In the genomic region with DNA sequence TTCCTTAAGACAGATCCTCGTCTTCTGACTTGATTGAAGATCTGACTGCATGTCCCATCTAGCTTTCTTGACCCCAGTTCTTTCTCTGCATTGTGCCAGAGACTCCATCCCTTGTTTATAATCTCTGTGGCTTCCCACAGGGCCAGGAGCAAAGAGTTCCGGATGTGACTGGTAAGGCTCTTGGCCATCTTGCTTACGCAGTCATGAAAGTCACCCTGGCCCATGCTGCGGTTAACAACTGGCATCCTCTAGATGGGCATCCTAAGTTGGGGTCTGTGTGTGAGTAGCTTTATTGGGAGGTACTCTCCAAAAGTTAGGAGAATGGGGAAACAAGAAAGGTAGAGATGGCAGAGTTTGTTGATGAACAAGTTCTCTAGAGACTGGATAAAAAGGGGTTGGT, we compare ENCODE assay signal across 37 mouse cellular contexts. TPM values are rescaled to one million over a fixed set of nuclear protein-coding genes. Genes with fewer than 3 reads are reported as not detected.
"Had no signal": no experiment of that assay in that cellular context is flagged by ENCODE, and none has a peak within 500 bp of the region (broad histone marks: within the 10 kb centered on the region; RNA-seq: fewer than 3 reads in every experiment).

No protein-coding gene starts in this region.

- H3K36me3 ChIP-seq: embryonic facial prominence, embryonic 10.5 days; embryonic facial prominence, embryonic 12.5 days; embryonic facial prominence, embryonic 13.5 days; embryonic facial prominence, embryonic 15.5 days; forebrain, embryonic 10.5 days; forebrain, embryonic 12.5 days; forebrain, embryonic 15.5 days had no signal

- H3K4me2 ChIP-seq: embryonic facial prominence, embryonic 12.5 days; embryonic facial prominence, embryonic 13.5 days; embryonic facial prominence, embryonic 15.5 days; forebrain, embryonic 12.5 days; forebrain, embryonic 13.5 days; forebrain, embryonic 15.5 days had no signal

- H3K27me3 ChIP-seq: embryonic facial prominence, embryonic 12.5 days; embryonic facial prominence, embryonic 13.5 days; embryonic facial prominence, embryonic 15.5 days; forebrain, embryonic 12.5 days; forebrain, embryonic 13.5 days; forebrain, embryonic 15.5 days had no signal

- H3K9ac ChIP-seq: embryonic facial prominence, embryonic 12.5 days; embryonic facial prominence, embryonic 13.5 days; embryonic facial prominence, embryonic 15.5 days; forebrain, embryonic 12.5 days; forebrain, embryonic 13.5 days; forebrain, embryonic 15.5 days; forebrain, postnatal 0 days had no signal

- DNase-seq: cerebellum, adult 2 months; cerebellum, adult 8-10 months; cerebellum, adult 9-10 months; cerebellum, adult 9-11 months; cerebellum, postnatal 10 days; cerebellum, postnatal 14 days; cerebellum, postnatal 25 days; cerebellum, postnatal 36 days; embryo, embryonic 11 days; forebrain, postnatal 0 days; gastrocnemius, adult 2 months; gastrocnemius, postnatal 10 days; gastrocnemius, postnatal 14 days; gastrocnemius, postnatal 25 days; gastrocnemius, postnatal 36 days; heart, adult 18-20 months; heart, adult 2 months had no signal

- H3K27ac ChIP-seq: embryonic facial prominence, embryonic 10.5 days; embryonic facial prominence, embryonic 12.5 days; embryonic facial prominence, embryonic 13.5 days; embryonic facial prominence, embryonic 15.5 days; forebrain, embryonic 10.5 days; forebrain, embryonic 12.5 days; forebrain, embryonic 13.5 days; forebrain, embryonic 15.5 days; gastrocnemius, adult 2 months; heart, adult 2 months had no signal

- H3K9me3 ChIP-seq: embryonic facial prominence, embryonic 10.5 days; embryonic facial prominence, embryonic 12.5 days; embryonic facial prominence, embryonic 13.5 days; embryonic facial prominence, embryonic 15.5 days; forebrain, embryonic 10.5 days; forebrain, embryonic 12.5 days; forebrain, embryonic 13.5 days; forebrain, embryonic 15.5 days had no signal

- H3K4me3 ChIP-seq: embryonic facial prominence, embryonic 10.5 days; embryonic facial prominence, embryonic 12.5 days; embryonic facial prominence, embryonic 13.5 days; embryonic facial prominence, embryonic 15.5 days; erythroblast, embryonic 14.5 days; forebrain, embryonic 10.5 days; forebrain, embryonic 12.5 days; forebrain, embryonic 13.5 days; forebrain, embryonic 15.5 days; gastrocnemius, adult 2 months; heart, adult 2 months had no signal

- ATAC-seq: forebrain, embryonic 13.5 days; forebrain, embryonic 14.5 days; forebrain, embryonic 15.5 days; forebrain, embryonic 16.5 days; forebrain, postnatal 0 days had no signal

- H3K4me1 ChIP-seq: embryonic facial prominence, embryonic 13.5 days; forebrain, embryonic 10.5 days; forebrain, embryonic 12.5 days; forebrain, embryonic 13.5 days; forebrain, embryonic 15.5 days had no signal

RNA-seq across cellular contexts. Expression of a gene that starts 13.6 kb away (rescaled TPM):
- total RNA-seq: common myeloid progenitor, adult 5-6 weeks; forebrain, postnatal 0 days; gastrocnemius, adult 18-20 months; gastrocnemius, adult 2 months; gastrocnemius, adult 8-10 months; gastrocnemius, postnatal 25 days; gastrocnemius, postnatal 36 days; granulocyte monocyte progenitor cell, adult 5-6 weeks; heart, adult 18-20 months; heart, adult 2 months had no signal
- polyA plus RNA-seq: cerebellum, adult 2 months; cortical plate, adult 2 months; embryonic facial prominence, embryonic 10.5 days; embryonic facial prominence, embryonic 11.5 days; embryonic facial prominence, embryonic 12.5 days; embryonic facial prominence, embryonic 13.5 days; embryonic facial prominence, embryonic 14.5 days; erythroblast, embryonic 14.5 days; forebrain, embryonic 10.5 days; forebrain, embryonic 11.5 days; forebrain, embryonic 12.5 days; forebrain, embryonic 13.5 days; forebrain, embryonic 14.5 days; forebrain, embryonic 15.5 days; forebrain, embryonic 16.5 days; forebrain, postnatal 0 days; frontal cortex, adult 2 months had no signal

RNA-seq across cellular contexts. Expression of a gene that starts 22.9 kb away (rescaled TPM):
- total RNA-seq: common myeloid progenitor, adult 5-6 weeks; granulocyte monocyte progenitor cell, adult 5-6 weeks had no signal
